Mouse (Mus musculus): ENCODE measurements at regions not wholly inside any gene's neighbourhood (a gene's known extent, or its start where the extent isn't known, plus 50 kb on each side); places are given as distances from the start of the nearest gene placed in this dataset.

GRCm38 (mm10) chr6:49989585-49990521 lies 120.2 kb upstream of the Mpp6 start:
- DNase-seq (ENCODE audit: low spot score in 2 of 2) = no peak

- DNase-seq (ENCODE audit: low spot score in 2 of 2) = no peak
Measured at GRCm38 (mm10) chr6:49990522-49990858, 119.6 kb upstream of the Mpp6 start.

- DNase-seq (ENCODE audit: low spot score in 2 of 2) = peak in 1 of 2 experiments; percentile 42
Measured at GRCm38 (mm10) chr6:49999365-49999764, 110.7 kb upstream of the Mpp6 start.

- DNase-seq (ENCODE audit: low spot score in 2 of 2) = no peak
Measured at GRCm38 (mm10) chr6:50008074-50008473, 102.0 kb upstream of the Mpp6 start.

GRCm38 (mm10) chr6:50008869-50009268 lies 101.2 kb upstream of the Mpp6 start:
- DNase-seq (ENCODE audit: low spot score in 2 of 2) = no peak

- no peak for DNase-seq (ENCODE audit: low spot score in 2 of 2)
Measured at GRCm38 (mm10) chr6:50009339-50009738, 100.7 kb upstream of the Mpp6 start.

GRCm38 (mm10) chr6:50009856-50010255 lies 100.2 kb upstream of the Mpp6 start:
- no peak for DNase-seq (ENCODE audit: low spot score in 2 of 2)

- DNase-seq (ENCODE audit: low spot score in 2 of 2) = no peak
Measured at GRCm38 (mm10) chr6:50011071-50011470, 99.0 kb upstream of the Mpp6 start.

GRCm38 (mm10) chr6:50011746-50012453 lies 98.1 kb upstream of the Mpp6 start:
- no peak for DNase-seq (ENCODE audit: low spot score in 2 of 2)

GRCm38 (mm10) chr6:50013067-50013466 lies 97.0 kb upstream of the Mpp6 start:
- no peak for DNase-seq (ENCODE audit: low spot score in 2 of 2)

- no peak for DNase-seq (ENCODE audit: low spot score in 2 of 2)
Measured at GRCm38 (mm10) chr6:50013842-50014241, 96.2 kb upstream of the Mpp6 start.

- DNase-seq (ENCODE audit: low spot score in 2 of 2) = no peak
Measured at GRCm38 (mm10) chr6:50027981-50028380, 82.1 kb upstream of the Mpp6 start.

GRCm38 (mm10) chr6:50029895-50030515 lies 80.0 kb upstream of the Mpp6 start:
- peak in 1 of 2 experiments; percentile 33 for DNase-seq (ENCODE audit: low spot score in 2 of 2)

GRCm38 (mm10) chr6:50031356-50031755 lies 78.7 kb upstream of the Mpp6 start:
- no peak for DNase-seq (ENCODE audit: low spot score in 2 of 2)

GRCm38 (mm10) chr6:50032894-50033595 lies 77.0 kb upstream of the Mpp6 start:
- no peak for DNase-seq (ENCODE audit: low spot score in 2 of 2)

GRCm38 (mm10) chr6:50037614-50038013 lies 72.4 kb upstream of the Mpp6 start:
- DNase-seq (ENCODE audit: low spot score in 2 of 2) = no peak

- DNase-seq (ENCODE audit: low spot score in 2 of 2) = no peak
Measured at GRCm38 (mm10) chr6:50038369-50038768, 71.7 kb upstream of the Mpp6 start.

GRCm38 (mm10) chr6:50041044-50041443 lies 69.0 kb upstream of the Mpp6 start:
- DNase-seq (ENCODE audit: low spot score in 2 of 2) = no peak

- no peak for DNase-seq (ENCODE audit: low spot score in 2 of 2)
Measured at GRCm38 (mm10) chr6:50042127-50042526, 67.9 kb upstream of the Mpp6 start.

- no peak for DNase-seq (ENCODE audit: low spot score in 2 of 2)
Measured at GRCm38 (mm10) chr6:50044165-50044564, 65.9 kb upstream of the Mpp6 start.

- no peak for DNase-seq (ENCODE audit: low spot score in 2 of 2)
Measured at GRCm38 (mm10) chr6:50046721-50047120, 63.3 kb upstream of the Mpp6 start.

Data from layer of hippocampus, adult 18-20 months (tissue).